Mouse (Mus musculus) urinary bladder, postnatal 36 days (tissue): ENCODE results near the gene March1.
A peak's percentile ranks its signal among the peaks of the same experiment; 100 is the strongest.
"Not testable (repeated sequence)": the region's sequence is repeated elsewhere in the genome, so short reads cannot be mapped to it uniquely, and the experiment has no call there.

Experiments used
- DNase-seq, 2 experiments: peaks; one replicate each; pipeline ENCODE4 v3.0.0; 2022; ENCODE audit warnings: low spot score in 2 of 2, mixed read lengths in 1 of 2

The March1 gene

DNA sequence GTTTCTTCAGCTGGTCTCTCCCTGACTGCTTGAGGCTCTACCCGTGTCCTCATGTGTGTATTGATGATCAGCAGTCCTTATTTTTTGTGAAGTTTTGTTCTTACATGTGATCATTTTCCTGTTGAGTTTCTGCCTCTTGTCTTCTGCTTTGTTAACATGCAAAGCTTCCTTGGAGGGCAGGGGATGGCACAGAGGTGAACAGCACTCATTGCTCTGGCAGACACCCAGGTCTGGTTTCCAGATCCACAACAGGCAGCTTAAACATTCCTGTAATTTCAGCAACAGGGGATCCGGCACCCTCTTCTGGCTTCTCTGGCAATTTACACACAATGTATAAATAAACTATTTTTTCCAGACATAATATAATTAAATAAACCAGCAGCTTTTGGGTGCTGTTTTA, 652.4 kb downstream of the March1 start:
- no peak for DNase-seq

DNA sequence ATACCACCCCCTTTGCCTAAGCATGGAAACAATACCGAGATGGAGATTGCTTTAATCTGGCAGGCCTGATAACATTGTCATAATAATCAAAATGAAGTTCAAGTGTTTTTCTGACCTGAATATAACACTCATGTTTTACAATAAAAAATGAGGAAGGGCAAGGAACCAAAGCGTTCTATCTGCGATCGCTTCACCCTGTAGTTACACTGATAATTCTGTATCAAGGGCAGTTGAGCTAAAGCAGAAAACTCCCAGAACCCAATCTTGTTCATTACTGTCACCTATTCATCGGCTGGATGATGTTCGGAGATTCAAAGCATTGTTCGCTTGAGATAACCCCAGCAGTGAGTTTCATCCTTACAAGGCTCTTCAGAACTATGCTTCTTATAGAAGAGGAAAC, 700.1 kb downstream of the March1 start:
- no peak for DNase-seq

DNA sequence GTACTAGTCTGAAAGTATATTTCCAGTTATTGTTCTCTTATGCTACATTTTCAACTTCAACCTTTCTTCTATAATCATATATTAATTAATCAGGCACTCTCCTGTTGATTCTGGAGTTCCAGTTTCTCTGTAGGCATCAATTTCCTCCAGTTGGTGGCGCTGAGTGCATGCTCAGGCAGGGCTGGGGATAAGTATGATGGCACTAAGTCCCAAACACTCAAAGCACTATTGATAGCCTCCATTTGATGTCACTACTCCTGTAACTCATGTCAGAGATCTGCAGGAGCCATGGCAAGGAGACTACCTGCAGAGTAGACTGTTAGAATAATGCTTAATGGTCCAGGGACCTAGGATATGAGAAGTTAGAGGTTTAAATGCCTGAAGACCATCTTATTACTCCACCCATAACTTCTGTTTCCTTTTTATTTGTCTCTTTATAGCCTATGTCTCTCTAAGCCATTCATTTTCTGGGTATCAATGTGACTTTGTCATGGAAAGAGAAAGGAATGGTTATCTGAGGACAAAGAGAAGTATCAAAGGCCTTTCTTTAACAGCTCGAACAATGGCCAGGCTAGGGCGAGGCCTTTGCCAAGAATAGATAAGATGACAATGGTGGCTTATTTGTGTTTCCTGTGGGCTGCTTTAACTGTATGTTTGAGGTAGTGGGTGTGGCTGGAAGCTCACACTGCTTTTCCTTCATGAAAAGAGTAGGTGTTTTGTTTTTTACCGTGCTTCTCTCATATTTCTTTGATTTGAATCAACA, 705.5 kb downstream of the March1 start:
- DNase-seq = peak in 1 of 2 experiments; percentile 3

DNA sequence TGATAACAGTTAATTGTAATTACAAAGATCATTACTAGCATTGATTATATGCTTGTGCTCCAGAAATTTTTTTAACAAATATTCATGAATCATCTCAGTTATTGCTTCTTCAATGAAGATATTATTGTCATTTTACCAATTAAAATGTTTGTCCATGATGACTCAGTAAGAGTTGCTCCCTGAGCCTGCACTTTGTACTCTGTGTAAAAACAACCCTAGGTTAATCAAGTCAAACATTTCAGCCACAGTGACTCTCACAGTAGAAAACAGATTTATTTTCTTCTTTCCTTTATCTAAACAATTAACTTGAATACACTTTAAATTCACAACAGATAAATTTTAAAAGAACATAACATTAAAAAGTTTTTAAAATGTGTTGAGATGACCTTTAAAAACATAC, 708.7 kb downstream of the March1 start:
- DNase-seq = no peak

DNA sequence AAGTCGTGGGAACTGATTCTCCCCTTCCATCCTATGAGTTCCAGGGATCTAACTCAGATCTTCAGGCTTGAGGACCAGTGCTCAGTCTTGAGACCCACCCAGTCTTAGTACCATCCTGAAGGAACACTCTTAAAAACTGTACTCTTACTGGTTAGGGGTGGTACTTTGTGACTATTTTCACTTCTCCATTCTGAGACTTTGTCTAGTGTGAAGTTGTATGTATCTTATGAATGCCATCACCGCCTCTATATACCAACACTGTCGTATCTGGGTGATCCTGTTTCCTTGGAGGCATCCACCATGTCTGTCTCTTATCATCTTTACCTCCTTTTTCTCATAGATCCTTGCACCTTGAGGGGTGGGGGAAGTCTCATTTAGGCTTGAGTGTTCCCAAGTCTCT, 714.5 kb downstream of the March1 start:
- no peak for DNase-seq

DNA sequence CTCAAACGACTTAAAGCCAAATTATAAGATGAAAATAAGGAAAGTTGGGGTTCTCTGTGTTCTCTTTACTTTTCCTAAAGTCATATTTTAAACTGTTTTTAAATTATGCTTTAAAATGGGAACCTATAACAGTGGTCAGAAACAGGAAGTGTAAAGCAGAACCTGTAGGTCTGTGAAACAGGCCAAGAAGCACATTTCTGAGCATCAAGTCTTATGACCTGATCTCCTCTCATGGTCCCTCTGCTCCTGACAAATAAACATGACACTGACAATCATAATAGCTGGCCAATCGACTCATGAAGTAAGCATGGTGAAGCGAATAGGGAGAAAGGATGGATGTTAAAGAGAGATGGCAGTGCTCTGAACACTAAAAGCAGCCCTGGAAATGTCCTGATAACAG, 716.6 kb downstream of the March1 start:
- no peak for DNase-seq

DNA sequence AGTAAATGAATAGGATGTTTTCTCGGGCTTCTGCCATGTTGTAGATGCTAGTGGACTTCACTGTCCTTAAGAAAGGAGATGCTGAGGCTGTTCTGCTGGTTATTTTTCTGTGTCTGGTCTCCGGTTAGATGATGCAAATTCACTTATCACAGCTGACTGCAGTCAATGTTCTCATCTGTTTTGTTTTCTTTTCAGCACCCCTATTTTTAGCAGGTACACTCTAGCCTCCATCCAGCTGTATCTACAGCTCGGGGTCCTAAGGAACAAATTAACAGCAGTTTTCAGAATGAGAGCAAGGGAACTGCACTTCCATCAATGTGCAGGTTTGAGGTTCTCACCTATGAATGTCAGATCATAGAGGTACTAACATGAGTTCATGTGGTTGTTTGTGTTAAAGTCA, 721.9 kb downstream of the March1 start:
- no peak for DNase-seq

DNA sequence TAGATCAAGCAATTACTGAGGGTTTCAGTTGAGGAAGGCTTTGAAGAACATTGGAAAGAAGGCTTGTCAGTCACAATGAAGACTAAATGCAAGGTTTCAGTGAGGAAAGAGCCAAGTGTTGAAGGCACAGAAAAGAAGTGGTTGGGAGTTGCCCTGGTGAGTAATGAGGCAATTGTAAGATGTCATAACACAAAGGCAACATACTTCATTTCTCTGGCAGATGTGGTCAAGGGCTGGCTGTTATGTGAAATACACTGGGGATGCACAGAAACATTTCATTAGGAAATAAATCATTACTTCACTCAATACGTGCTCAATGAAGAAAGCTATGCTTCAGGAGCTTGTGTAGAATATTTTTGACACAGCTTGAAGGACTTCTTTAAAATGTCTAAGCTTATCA, 725.2 kb downstream of the March1 start:
- no peak for DNase-seq

DNA sequence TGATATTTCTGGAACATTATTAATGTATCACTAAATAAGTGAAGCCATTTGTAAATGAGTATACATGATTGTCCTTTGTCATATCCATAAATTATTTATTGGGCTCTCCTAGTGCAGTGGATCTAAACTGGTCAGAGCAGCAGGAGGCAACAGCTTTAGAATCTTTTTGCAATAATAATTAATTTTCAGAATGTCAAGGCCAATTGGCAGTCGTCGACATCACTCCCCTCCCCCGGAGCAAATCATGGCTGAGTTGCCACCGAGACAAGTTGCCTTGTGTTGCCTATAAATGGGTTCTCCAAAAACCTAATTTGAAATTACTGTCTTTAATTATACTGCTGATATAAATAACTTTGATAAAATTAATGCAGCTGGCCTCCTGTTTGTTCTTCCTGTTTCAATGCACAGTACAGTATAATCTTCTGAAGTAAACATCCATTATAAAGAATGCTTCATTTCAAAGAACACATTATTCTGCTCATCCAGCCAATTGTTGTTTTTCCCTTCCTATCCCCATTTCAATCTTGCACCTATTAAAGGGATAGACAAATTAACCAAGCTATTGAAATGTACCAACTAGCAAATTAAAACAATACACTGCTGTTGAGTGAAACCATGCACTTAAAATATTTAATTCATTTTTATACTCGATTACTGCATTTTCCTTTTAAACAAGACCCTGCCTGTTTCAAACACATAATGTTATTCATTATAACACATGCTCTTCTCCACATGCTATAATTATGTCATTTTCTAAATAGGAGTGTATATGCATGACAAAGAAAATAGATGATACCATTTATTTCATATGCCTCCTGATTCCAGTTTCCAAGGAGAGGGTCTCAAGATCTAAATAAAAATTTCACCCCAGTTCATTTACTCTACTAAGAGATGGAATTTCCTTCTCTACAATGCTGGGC, 745.4 kb downstream of the March1 start:
- DNase-seq = no peak

DNA sequence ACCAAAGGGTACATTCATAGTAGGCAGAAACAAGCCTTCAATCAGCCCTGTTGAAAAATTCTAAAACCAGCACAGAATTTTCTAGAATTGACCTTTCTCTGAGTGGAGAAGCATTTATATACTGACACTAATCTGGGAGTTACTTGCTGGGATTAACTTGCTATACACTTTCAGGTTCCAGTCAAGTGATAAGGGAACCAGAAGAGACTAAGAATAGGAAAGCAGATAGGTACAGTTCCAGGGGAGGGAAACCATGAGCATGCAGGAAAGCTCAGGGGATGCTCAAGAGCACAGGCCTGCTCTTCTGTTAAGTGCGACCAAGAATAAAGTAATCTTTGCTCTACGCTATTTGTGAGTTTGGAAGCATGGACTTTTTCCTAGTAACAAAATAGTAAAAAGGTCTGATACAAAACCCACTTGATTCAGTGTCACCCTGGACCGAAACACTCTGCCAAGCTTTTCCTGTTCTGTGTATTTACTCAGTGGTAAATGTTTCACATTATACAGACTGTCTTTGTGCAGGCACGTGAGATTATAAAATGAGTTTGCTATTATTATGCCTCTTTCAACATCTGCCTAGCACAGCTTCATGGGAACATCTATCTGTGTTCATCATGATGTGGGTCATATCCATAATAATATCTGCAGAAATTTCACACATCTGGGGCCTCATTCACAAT, 766.1 kb downstream of the March1 start:
- DNase-seq = no peak

DNA sequence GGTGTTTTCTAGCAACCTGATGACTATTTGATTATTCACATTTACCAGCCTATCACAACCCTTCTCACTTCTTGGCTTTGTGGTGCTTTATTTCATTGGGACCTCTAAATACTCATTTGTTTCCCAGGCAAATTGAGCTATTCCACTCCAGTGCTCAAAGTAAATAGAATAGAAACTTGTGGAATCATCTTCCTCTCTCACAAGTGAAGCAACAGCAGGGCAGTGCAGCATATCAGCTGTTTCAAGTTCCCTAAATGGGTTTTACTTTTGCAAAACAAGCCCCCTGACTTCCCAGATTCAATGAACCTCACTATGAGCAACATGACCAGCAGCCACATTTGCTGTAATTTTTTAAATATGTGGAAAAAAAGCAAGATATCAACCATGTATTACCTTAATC, 768.3 kb downstream of the March1 start:
- DNase-seq = no peak

DNA sequence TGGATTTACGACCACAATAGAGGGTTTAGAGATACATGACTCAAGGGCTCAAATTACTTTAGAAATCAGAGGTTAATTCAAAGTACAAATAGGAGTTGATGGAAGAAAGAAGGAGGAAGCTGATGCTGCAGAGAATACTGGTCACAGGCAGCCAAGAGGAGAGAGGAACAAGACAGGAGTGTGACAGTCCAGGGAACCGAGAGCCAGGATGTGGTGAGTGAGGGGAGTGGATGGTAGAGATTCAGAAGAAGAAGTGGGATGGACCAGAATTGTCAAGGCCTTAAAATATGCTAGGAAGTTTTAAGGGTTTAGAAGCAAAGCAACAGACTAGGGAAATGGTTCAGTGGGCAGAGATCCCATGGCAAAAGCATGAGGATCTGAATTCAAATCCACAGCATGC, 771.0 kb downstream of the March1 start:
- DNase-seq = no peak

DNA sequence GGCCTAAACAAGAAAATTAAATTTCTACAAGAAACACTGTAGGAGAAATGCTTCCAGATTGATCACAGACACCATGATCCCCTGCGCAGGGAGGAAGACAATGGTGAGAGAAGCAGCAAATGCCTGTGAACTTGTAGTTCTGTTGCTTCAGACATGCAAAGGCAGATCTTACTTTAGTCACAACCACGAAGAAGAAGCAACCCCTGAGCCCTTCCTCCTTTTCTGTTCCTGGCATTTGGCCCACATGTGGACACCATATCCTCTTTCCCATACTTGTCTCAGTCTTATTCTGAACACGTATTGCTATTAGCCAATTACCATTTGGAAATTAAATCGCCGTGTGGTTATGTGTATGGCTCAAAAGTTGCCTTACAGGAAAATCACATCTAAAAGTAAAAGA, 773.9 kb downstream of the March1 start:
- DNase-seq = peak in 1 of 2 experiments; percentile 7

DNA sequence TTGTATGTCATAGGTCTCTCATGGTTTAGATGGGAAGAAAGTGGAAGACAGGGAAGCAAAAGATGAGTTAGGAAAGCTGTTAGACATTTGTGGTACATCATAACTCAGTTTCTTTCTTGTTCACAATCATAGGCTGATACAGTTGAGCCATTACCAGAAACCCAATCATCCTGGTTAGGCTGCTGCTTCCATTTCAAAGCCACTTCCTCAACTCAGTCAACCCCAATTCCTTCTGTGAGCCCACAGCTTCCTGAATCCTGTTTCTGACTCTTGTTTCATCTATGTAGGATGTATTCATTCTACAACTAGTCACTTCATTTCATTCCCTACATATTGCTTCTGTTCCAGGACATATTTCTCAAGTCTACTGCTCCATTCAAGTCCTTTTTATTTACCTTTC, 775.2 kb downstream of the March1 start:
- DNase-seq = no peak

DNA sequence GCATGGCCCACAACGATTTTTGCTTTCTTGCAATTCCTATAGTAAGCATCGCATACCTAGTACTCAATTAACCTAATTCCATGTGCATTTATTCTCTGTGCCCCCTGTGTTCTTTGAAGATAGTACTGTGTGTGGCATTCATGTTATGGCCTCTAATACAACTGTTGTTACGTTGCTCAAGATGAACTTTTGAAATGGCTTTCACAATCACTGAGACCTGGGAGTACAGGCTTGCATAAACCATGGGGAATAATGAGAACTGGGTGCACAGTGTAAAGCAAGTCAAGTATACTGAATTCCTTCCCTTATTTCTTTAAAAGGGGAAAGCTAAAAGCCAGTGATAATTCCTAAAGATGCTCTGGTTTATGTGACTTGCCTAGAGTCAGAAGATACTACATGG, 776.4 kb downstream of the March1 start:
- DNase-seq = no peak

DNA sequence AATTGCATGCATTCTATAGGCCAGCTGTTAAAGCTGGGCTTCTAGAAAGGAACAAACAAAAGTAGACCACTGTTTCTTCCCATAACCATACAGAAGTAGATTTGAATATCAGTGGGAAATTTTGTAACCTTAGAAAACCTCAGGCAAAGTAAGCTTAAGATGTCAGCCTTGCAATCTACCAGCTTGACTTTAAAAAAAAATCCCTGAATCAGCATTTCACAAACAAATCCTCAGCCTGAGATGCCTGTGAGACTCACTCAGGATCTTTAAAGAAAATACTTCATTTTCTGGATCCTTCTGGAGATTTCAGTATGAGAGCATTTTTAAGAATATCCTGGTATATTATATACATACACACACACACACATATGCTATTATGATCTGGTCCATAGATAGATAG, 780.1 kb downstream of the March1 start:
- DNase-seq = no peak

DNA sequence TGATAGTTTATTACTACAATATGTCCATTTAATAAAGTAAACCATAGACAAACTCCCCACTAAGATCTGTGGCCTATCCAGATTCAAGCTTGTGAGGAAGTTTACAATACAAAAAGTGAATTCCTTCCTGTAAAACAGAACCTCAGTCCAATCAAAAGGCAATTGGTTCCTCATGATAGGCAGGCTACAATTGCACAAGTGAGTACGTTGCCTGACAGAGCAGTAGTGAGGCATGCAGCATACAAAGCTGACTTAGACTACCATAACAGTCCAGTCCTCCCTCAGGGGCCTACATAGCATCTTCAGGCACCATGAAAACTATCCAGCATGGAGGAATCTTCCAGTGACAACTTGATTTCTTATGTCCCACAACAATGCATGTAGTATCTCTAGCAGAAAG, 782.4 kb downstream of the March1 start:
- DNase-seq = no peak

DNA sequence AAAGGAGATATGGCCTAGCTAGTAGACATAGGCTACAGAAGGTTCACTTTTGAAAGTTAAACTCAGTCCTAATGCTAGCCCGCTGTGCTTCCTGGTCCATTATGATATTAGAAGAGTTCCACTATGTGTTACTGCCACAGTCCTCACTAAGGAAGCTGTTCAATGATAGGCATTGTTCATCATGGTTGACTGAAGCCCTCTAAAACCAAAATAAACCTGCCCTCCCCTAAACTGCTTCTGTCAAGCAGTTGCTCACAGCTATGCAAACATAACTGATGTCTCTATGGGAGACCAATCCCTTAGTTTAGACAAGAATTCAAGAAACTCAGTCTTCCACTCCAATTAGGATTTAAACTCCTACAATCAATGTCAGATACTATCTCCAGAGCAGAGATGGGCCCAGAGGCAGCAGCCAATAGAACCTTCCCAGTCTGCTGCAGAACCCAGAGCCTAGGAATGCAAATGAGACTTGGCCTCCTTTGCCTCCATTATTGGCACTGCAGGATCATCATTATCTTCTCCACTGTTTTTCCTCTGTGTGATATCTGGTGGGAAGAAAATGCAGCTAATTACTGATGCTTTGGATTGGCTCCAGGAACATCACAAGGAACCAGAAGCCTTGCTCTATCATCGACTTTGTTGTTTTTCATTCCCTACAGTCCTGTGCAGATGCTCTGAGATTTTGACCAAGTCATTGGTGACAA, 787.2 kb downstream of the March1 start:
- no peak for DNase-seq

DNA sequence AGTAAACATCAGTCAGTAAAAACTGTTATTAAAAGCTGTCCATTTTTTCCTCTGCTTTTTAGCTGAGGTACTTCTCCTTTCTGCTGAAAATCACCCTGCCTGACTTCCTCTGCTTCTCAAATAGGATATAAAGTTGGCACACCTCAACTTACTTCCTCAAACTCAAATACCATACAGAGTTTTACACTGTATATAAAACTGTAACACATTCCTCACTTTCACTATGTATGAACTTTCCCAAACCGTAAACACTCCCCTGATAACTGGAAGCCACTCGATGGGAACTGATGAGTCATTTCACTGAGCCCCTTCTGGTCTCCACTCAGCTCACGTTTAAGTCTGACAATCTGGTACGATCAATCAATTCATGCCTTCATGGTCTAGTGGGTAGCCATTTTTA, 788.1 kb downstream of the March1 start:
- DNase-seq = not testable (repeated sequence)

DNA sequence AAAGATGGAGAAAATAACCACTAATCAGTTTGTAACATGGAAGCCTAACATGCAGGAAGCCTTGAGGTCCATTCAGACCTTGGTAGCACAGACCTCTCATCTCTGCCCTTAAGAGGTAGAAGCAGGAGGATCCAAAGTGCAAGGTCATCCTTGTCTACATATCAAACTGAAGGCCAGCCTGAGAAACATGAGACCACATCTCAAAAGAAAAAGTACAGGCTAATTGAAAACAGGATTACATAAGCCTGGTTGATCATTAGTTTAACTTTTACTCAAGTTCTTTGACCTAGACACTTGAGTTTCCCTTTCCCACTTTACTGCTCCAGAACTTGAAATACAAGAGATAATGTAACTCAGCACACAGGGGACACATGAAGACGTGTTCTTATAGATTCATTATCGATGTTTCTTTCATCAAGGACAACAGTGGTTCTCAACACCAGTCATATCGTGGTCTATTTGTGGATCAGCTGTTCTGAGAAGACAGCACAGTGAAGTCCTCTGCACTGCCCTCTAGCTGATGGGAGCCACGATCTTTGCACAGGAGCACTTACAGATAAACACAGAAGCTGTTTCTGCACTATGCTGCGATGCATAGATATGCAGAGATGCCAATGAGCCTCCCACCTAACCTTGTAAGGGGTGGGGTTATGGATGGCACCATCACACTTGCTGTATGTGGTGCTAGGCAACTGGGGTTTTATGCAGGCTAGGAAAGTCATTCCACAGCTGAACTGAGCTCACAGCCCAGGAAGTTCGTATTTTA, 789.1 kb downstream of the March1 start:
- DNase-seq = no peak

DNA sequence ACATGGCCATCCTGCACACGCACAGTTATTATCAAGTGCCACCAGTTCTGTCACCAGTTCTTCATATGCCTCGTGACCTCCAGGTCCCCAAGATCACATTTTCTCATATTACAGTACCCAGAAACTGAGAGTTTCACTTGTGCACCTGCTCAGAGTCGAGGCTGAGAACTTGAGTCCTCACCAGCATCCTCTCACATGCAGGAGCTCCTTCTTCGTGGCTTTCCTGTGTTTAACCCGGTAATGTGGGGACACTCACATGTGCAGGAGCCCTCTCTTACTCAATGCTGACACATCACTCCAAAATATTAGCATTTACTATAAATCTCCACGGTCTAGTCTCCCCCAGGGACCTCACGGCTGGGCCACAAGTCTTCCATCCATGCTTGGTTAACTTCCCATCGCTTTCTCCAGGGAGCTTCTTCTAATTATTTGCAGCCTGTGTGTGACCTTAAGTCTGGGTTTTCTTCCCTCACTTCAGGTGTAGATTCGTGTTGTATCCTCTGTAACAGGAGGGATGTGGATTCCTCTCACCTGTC, 792.4 kb downstream of the March1 start:
- no peak for DNase-seq
